Mouse (Mus musculus) forebrain, embryonic 12.5 days (tissue): ENCODE results near the gene Ndufs3. TPM values are rescaled to one million over a fixed set of nuclear protein-coding genes. Genes with fewer than 3 reads are reported as not detected.

Experiments
- ATAC-seq: fragments of 200-750 bp; cut with Nextera tagmentation; 2 replicates; pipeline ENCODE4 v1.8.0; 2017; ENCODE audit warnings: moderate TSS enrichment; ENCODE audit not compliant: low FRiP score
- H3K27ac ChIP-seq: fragments of 300-500 bp; sonication (generic); 2 replicates; pipeline ENCODE4 v1.5.1; 2016; ENCODE audit warnings: mild to moderate bottlenecking
- H3K27me3 ChIP-seq: fragments of 300-500 bp; sonication (generic); 2 replicates; pipeline ENCODE4 v1.6.1; 2016; ENCODE audit warnings: mild to moderate bottlenecking
- H3K36me3 ChIP-seq: fragments of 300-500 bp; sonication (generic); replicated peaks from 2 replicates; pipeline ENCODE4 v1.6.1; 2016; ENCODE audit warnings: mild to moderate bottlenecking
- H3K4me1 ChIP-seq: fragments of 300-500 bp; sonication (generic); 2 replicates; pipeline ENCODE4 v1.6.1; 2016
- H3K4me2 ChIP-seq: fragments of 300-500 bp; sonication (generic); 2 replicates; pipeline ENCODE4 v1.6.1; 2016; ENCODE audit warnings: mild to moderate bottlenecking, moderate library complexity
- H3K4me3 ChIP-seq: fragments of 300-500 bp; sonication (generic); replicated peaks from 2 replicates; pipeline ENCODE4 v1.5.1; 2016; ENCODE audit warnings: mild to moderate bottlenecking
- H3K9ac ChIP-seq: fragments of 300-500 bp; sonication (generic); 2 replicates; pipeline ENCODE4 v1.6.1; 2016; ENCODE audit warnings: mild to moderate bottlenecking
- H3K9me3 ChIP-seq: fragments of 300-500 bp; sonication (generic); 2 replicates; pipeline ENCODE4 v1.6.1; 2016
- WGBS: fragments of 180-500 bp; shearing (Covaris S2); methylation state at CpG from one replicate; pipeline ENCODE4 v1.1.7; 2016; 5-methylcytosine and 5-hydroxymethylcytosine counted together
- polyA plus RNA-seq: library from polyadenylated mRNA; unstranded; fragments of >200 nt; fragmentation: Nextera tagmentation; extraction: Ambion mirVana; gene quantifications from 2 replicates; pipeline ENCODE4 v1.2.1, GENCODE M21; 2016

Ndufs3 gene
- polyA plus RNA-seq, 1 experiment from 2014 or later: 192 TPM

DNA sequence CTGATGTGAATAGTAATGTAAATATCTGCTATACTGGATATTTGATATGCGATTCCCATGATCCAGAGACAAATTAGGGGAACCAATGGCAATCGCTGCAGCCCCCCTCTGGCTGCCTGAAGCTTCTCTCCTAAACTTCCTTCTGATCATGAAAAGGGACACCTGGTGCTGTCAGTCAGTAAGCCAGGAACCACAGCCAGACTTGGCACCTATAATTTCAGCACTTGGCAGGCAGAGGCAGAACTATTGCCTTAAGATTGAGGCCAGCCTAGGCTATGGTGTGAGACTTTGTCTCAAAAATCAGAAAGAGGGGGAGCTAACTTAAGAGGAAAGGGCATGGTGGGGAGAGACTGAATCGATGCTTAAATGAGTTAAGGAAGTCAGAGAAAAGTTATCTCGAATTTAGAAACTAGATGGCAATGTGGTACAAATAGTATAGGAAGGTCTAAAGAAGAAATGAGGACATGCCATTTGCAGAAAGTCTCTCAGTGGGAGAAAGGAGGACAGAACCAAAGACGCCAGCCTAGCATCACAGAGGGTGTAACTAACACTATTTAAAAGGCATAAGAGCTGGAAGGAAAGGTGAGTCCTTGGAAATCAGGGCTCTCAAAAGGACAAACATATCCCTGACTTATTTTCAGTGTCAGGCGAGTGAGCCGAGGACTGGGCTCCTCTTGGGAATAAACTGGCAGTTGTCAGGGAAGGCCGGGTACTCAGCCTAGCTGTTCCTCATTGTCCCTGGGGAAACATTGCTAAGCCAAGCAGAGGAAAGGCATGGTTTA lies 33.3 kb downstream of the Ndufs3 start:
- no peaks in the 10 kb centered on the region for H3K9me3 ChIP-seq
- H3K9ac ChIP-seq: no peak overlapping the region
- H3K27ac ChIP-seq: no peak overlapping the region
- no peak overlapping the region for H3K4me2 ChIP-seq
- no peaks in the 10 kb centered on the region for H3K27me3 ChIP-seq
- ATAC-seq: no peak
- H3K36me3 ChIP-seq: peaks cover 19% of the 10 kb centered on the region; the same call in 1 of the 2 replicates
- H3K4me1 ChIP-seq: 0 out of 2 replicates have a peak, but pooled peaks cover 6% of the 10 kb centered on the region
- H3K4me3 ChIP-seq: no peak overlapping the region
- WGBS: 77% methylated on average over 8 of the region's 8 CpGs

DNA sequence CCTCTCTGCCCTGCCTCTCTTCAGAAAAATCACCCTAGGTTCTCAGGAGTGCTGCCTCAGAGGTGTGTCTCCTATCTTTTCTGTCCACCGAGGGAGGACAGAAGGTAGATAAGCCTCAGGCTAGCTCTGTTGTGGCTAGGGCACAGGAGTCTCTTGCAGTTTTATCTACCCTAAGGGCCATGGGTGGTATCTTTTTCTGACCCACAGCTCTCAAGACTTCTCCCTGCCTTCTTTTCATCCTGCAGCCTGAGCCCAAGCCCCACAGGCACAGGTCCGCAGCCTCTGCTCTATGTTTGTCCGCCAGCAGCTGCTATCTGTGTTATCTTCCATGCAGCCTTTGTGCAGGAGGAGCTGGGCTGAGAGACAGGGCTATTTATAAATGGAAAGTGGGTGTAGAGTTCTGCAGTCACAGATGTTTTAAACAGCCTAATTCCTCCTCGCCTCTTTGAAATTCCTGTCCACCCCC lies 34.5 kb downstream of the Ndufs3 start:
- no peaks in the 10 kb centered on the region for H3K9me3 ChIP-seq
- ATAC-seq: no peak
- H3K27ac ChIP-seq: no peak overlapping the region
- no peak overlapping the region for H3K4me2 ChIP-seq
- no peak overlapping the region for H3K9ac ChIP-seq
- 63% methylated on average over 4 of the region's 4 CpGs for WGBS
- H3K27me3 ChIP-seq: no peaks in the 10 kb centered on the region
- peaks cover 31% of the 10 kb centered on the region for H3K36me3 ChIP-seq
- H3K4me3 ChIP-seq: no peak overlapping the region
- H3K4me1 ChIP-seq: 0 out of 2 replicates have a peak, but pooled peaks cover 6% of the 10 kb centered on the region

DNA sequence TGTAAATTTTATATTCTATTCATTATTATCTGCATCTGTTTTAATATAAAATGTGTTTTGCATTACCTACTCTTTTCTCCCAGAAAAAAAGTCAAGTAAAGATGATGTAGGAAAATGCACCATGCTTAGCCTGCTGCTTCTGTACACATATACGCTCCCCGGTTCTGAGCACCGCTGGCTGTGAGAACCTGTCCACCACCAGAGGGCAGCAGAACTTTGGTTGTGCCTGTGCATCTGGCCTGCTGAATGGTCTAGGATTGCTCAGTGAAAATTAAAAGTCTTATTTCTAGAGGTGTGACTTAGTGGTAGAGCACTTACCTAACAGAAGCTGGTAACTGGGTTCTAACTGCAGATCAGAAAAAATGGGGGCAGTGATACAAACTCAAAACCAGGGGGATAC lies 38.1 kb downstream of the Ndufs3 start:
- H3K27me3 ChIP-seq: no peaks in the 10 kb centered on the region
- H3K4me1 ChIP-seq: peaks cover 9% of the 10 kb centered on the region; the same call in 1 of the 2 replicates
- no peaks in the 10 kb centered on the region for H3K9me3 ChIP-seq
- WGBS: 29% methylated on average over 3 of the region's 3 CpGs
- no peak overlapping the region for H3K4me2 ChIP-seq
- peaks cover 59% of the 10 kb centered on the region for H3K36me3 ChIP-seq
- H3K9ac ChIP-seq: no peak overlapping the region
- H3K27ac ChIP-seq: no peak overlapping the region
- H3K4me3 ChIP-seq: no peak overlapping the region
- peak; percentile 89 for ATAC-seq

DNA sequence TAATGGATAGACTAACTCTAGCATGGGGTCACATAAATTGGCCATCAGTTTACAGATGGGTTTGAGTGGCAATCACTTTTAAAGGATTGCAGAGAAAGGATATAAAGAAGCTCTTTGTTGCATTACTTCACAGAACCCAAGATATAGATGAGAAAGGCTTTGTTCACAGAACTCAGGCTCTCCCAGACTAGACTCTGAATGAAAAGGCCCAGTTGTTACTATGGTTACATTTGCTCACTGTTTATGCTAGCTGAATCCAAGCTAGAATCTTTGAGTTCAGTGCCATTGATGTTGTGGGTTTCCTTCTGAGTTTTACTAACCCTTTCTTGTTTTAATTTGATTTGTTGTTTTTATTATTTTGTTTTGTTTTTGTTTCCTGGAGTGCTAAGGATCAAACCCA lies 40.4 kb downstream of the Ndufs3 start:
- H3K4me1 ChIP-seq: peaks cover 3% of the 10 kb centered on the region; the same call in 1 of the 2 replicates
- H3K4me3 ChIP-seq: no peak overlapping the region
- H3K9ac ChIP-seq: no peak overlapping the region
- no peaks in the 10 kb centered on the region for H3K9me3 ChIP-seq
- H3K4me2 ChIP-seq: no peak overlapping the region
- peaks cover 80% of the 10 kb centered on the region for H3K36me3 ChIP-seq
- H3K27me3 ChIP-seq: no peaks in the 10 kb centered on the region
- ATAC-seq: 0 out of 2 replicates have a peak, but pooled peaks have one; percentile 55
- 0 out of 2 replicates have a peak overlapping the region, but pooled peaks have one; percentile 56 for H3K27ac ChIP-seq

- Histone ChIP-seq H3K4me2 (no peak overlapping the region), H3K4me1 (peaks cover 3% of the 10 kb centered on the region; the same call in 1 of the 2 replicates), H3K36me3 (peaks cover 71% of the 10 kb centered on the region), H3K27ac (no peak overlapping the region), H3K27me3 (no peaks in the 10 kb centered on the region), H3K4me3 (no peak overlapping the region), H3K9ac (no peak overlapping the region), H3K9me3 (no peaks in the 10 kb centered on the region)
- WGBS: 90% methylated on average over 2 of the region's 2 CpGs
- ATAC-seq: no peak
Observed at GRCm38 (mm10) chr2:90861486-90861885, 43.1 kb downstream of the Ndufs3 start.

GRCm38 (mm10) chr2:90850401-90850800 lies 54.2 kb downstream of the Ndufs3 start:
- peaks cover 55% of the 10 kb centered on the region for H3K36me3 ChIP-seq
- ATAC-seq: no peak
- WGBS: 100% methylated on average over 1 of the region's 1 CpGs

DNA sequence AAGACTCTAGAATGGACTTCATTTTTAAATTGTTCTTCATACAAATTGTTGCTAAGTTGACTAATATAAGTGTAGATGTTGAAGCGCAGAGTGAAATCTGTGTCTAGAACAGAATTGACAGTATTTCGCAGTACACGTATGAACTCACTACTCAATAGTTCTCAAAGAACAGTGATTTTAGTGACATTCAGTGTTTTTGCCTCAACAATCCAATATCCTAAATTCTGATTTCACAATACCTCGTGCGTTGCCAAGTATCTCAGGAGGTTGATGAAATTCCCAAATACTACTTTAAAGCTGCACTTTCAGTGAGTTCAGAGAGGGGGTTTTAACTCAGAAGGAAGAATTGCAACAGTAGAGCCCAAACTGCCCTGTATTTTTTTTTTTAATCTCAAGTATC lies 56.3 kb downstream of the Ndufs3 start:
- peaks cover 24% of the 10 kb centered on the region for H3K4me1 ChIP-seq
- H3K9me3 ChIP-seq: no peaks in the 10 kb centered on the region
- peaks cover 38% of the 10 kb centered on the region for H3K36me3 ChIP-seq
- no peak overlapping the region for H3K9ac ChIP-seq
- no peak overlapping the region for H3K27ac ChIP-seq
- peak overlapping the region; percentile 68 for H3K4me3 ChIP-seq
- no peaks in the 10 kb centered on the region for H3K27me3 ChIP-seq
- 93% methylated on average over 5 of the region's 5 CpGs for WGBS
- no peak for ATAC-seq
- H3K4me2 ChIP-seq: peak overlapping the region; percentile 54

More at GRCm38 (mm10) chr2:90850401-90850800, 54.2 kb downstream of the Ndufs3 start:
- Histone ChIP-seq H3K4me3 (no peak overlapping the region), H3K9ac (no peak overlapping the region), H3K27ac (no peak overlapping the region), H3K4me1 (peaks cover 24% of the 10 kb centered on the region), H3K27me3 (no peaks in the 10 kb centered on the region), H3K4me2 (no peak overlapping the region), H3K9me3 (no peaks in the 10 kb centered on the region)

DNA sequence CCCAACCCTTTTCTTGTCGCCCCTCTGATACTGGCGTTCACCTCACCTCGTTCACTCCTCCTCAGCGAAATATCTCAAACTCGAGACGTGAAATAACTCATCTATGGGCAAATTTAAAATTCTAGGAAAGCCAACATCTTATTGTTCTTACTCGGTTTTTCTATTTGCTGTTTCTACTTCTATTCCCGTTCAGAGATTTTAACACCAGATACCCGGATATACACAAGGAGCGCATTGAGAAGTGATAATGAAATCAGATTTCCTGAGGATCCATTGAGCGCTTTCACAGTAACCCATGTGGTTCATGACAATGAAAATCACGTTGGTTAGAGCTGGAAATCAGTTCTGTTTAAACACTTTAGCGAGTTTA lies 57.0 kb downstream of the Ndufs3 start:
- no peaks in the 10 kb centered on the region for H3K27me3 ChIP-seq
- WGBS: 1% methylated on average over 13 of the region's 13 CpGs
- peaks cover 24% of the 10 kb centered on the region for H3K4me1 ChIP-seq
- ATAC-seq: no peak
- H3K36me3 ChIP-seq: peaks cover 31% of the 10 kb centered on the region
- H3K27ac ChIP-seq: peak overlapping the region; percentile 88
- peak overlapping the region; percentile 54 for H3K4me2 ChIP-seq
- H3K9ac ChIP-seq: peak overlapping the region; percentile 90
- H3K4me3 ChIP-seq: peak overlapping the region; percentile 68
- no peaks in the 10 kb centered on the region for H3K9me3 ChIP-seq

GRCm38 (mm10) chr2:90846955-90847680 lies 57.5 kb downstream of the Ndufs3 start, which contains the start of gene Mtch2:
Mtch2 (plus strand) TSS chr2:90847155.
- Histone ChIP-seq H3K27ac (peak within 1 kb of the TSS; percentile 88), H3K27me3 (no peaks in the 10 kb centered on the region), H3K36me3 (peaks cover 26% of the 10 kb centered on the region), H3K4me1 (peaks cover 24% of the 10 kb centered on the region), H3K9ac (peak within 1 kb of the TSS; percentile 90), H3K4me3 (peak within 1 kb of the TSS; percentile 68), H3K4me2 (peak within 1 kb of the TSS; percentile 54), H3K9me3 (no peaks in the 10 kb centered on the region)
- peak; percentile 96 for ATAC-seq
- under 1% methylated on average over 60 of the region's 67 CpGs for WGBS

DNA sequence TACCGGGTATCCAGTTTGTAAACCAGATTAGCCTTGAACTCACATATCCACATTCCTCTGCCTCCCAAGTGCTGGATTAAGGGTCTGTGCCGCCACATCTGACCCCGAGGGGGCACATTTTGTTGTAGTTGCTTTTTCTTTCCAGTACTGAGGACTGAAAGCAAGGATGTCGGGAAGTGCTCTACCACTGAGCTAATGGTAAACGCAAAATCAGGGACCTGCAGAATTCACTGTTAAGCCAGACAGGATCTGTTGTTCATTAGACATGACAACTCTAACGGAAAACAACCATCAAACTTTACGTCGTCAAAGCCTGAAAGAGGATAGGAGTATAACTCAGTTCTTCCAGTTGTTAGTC lies 58.1 kb downstream of the Ndufs3 start:
- peaks cover 24% of the 10 kb centered on the region for H3K4me1 ChIP-seq
- H3K4me3 ChIP-seq: peak overlapping the region; percentile 68
- 4% methylated on average over 8 of the region's 8 CpGs for whole genome bisulfite sequencing
- H3K27ac ChIP-seq: 0 out of 2 replicates have a peak overlapping the region, but pooled peaks have one; percentile 22
- H3K9me3 ChIP-seq: no peaks in the 10 kb centered on the region
- no peaks in the 10 kb centered on the region for H3K27me3 ChIP-seq
- H3K4me2 ChIP-seq: peak overlapping the region; percentile 54
- peaks cover 21% of the 10 kb centered on the region for H3K36me3 ChIP-seq
- peak; percentile 67; the same call in 1 of the 2 replicates for ATAC-seq
- H3K9ac ChIP-seq: peak overlapping the region; percentile 57

- H3K9ac ChIP-seq: peak overlapping the region; percentile 57; the same call in 1 of the 2 replicates
- 48% methylated on average over 6 of the region's 6 CpGs for WGBS
Observed at GRCm38 (mm10) chr2:90846171-90846570, 58.5 kb downstream of the Ndufs3 start.

GRCm38 (mm10) chr2:90845234-90845633 lies 59.4 kb downstream of the Ndufs3 start:
- no peak for ATAC-seq
- Histone ChIP-seq H3K9ac (no peak overlapping the region), H3K4me3 (no peak overlapping the region), H3K27me3 (no peaks in the 10 kb centered on the region), H3K9me3 (no peaks in the 10 kb centered on the region), H3K4me2 (no peak overlapping the region), H3K27ac (no peak overlapping the region), H3K36me3 (peaks cover 8% of the 10 kb centered on the region), H3K4me1 (peaks cover 24% of the 10 kb centered on the region)
- 83% methylated on average over 5 of the region's 5 CpGs for WGBS

More at GRCm38 (mm10) chr2:90846171-90846570, 58.5 kb downstream of the Ndufs3 start:
- Histone ChIP-seq H3K4me3 (peak overlapping the region; percentile 68), H3K4me1 (peaks cover 24% of the 10 kb centered on the region), H3K9me3 (no peaks in the 10 kb centered on the region), H3K36me3 (peaks cover 17% of the 10 kb centered on the region), H3K27me3 (no peaks in the 10 kb centered on the region), H3K27ac (0 out of 2 replicates have a peak overlapping the region, but pooled peaks have one; percentile 22), H3K4me2 (peak overlapping the region; percentile 54)
- ATAC-seq: no peak
